Mouse (Mus musculus): ENCODE measurements around the gene Galnt7.

DNA sequence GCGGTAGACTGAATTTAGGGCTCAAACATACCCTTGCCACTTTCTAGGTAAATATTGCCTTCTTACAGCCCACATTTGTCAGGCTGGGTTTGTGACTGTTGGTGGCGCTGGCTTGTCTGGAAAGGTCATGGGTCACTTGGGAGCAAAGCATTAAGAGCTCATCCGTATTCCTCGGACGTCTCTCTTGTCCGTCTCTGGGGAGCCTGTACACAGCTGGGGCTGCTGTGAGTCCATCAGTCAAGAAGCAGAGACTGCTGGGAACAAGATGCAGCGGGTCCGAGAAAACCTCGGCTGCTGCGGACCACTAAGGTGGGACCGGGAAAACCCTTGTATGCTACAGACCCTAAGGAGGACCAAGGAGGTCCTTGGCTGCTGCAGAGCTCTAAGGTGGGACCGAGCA, 105.3 kb downstream of the Galnt7 start:
- TF ChIP-seq POLR2A (IDR thresholded peaks at IDR 0.05; ENCODE audit: low read depth, low read length) (no peak), CTCF (IDR thresholded peaks at IDR 0.05; ENCODE audit: extremely low read depth, insufficient read depth, insufficient read length, insufficient replicate concordance) (no peak)

All from spleen, adult 2 months (tissue).